Mouse (Mus musculus) midbrain, embryonic 13.5 days (tissue): ENCODE measurements around the gene Fh1. TPM values are rescaled to one million over a fixed set of nuclear protein-coding genes. Genes with fewer than 3 reads are reported as not detected.
A peak's percentile ranks its signal among the peaks of the same experiment; 100 is the strongest.

ENCODE experiments used
- ATAC-seq: fragments of 200-750 bp; cut with Nextera tagmentation; 2 replicates; pipeline ENCODE4 v1.8.0; 2017; ENCODE audit warnings: mild to moderate bottlenecking, moderate TSS enrichment, moderate library complexity
- H3K27ac ChIP-seq: fragments of 300-500 bp; sonication (generic); 2 replicates; pipeline ENCODE4 v1.5.1; 2015; ENCODE audit warnings: inconsistent platforms, mild to moderate bottlenecking, moderate library complexity
- H3K27me3 ChIP-seq: fragments of 300-500 bp; sonication (generic); 2 replicates; pipeline ENCODE4 v1.6.1; 2015; ENCODE audit warnings: mild to moderate bottlenecking, inconsistent platforms
- H3K36me3 ChIP-seq: fragments of 300-500 bp; sonication (generic); 2 replicates; pipeline ENCODE4 v1.6.1; 2015; ENCODE audit warnings: mild to moderate bottlenecking, inconsistent platforms
- H3K4me1 ChIP-seq: fragments of 300-500 bp; sonication (generic); replicated peaks from 2 replicates; pipeline ENCODE4 v1.6.1; 2015; ENCODE audit warnings: inconsistent platforms
- H3K4me2 ChIP-seq: fragments of 300-500 bp; sonication (generic); replicated peaks from 2 replicates; pipeline ENCODE4 v1.6.1; 2015; ENCODE audit warnings: moderate library complexity, mild to moderate bottlenecking, inconsistent platforms
- H3K4me3 ChIP-seq: fragments of 300-500 bp; sonication (generic); replicated peaks from 2 replicates; pipeline ENCODE4 v1.5.1; 2015; ENCODE audit warnings: mild to moderate bottlenecking, inconsistent platforms
- H3K9ac ChIP-seq: fragments of 300-500 bp; sonication (generic); replicated peaks from 2 replicates; pipeline ENCODE4 v1.6.1; 2015; ENCODE audit warnings: mild to moderate bottlenecking, inconsistent platforms
- H3K9me3 ChIP-seq: fragments of 300-500 bp; sonication (generic); 2 replicates; pipeline ENCODE4 v1.6.1; 2016; ENCODE audit warnings: mild to moderate bottlenecking, inconsistent platforms
- WGBS: fragments of 180-500 bp; shearing (Covaris S2); methylation state at CpG from one replicate; pipeline ENCODE4 v1.1.7; 2015; 5-methylcytosine and 5-hydroxymethylcytosine counted together
- polyA plus RNA-seq: library from polyadenylated mRNA; unstranded; fragments of >200 nt; fragmentation: Nextera tagmentation; extraction: Ambion mirVana; gene quantifications from 2 replicates; pipeline ENCODE4 v1.2.1, GENCODE M21; 2015

Fh1 gene
- polyA plus RNA-seq, 1 experiment from 2014 or later, result 76.6 TPM

- Histone ChIP-seq H3K27me3 (no peaks in the 10 kb centered on the region), H3K9me3 (no peaks in the 10 kb centered on the region), H3K27ac (no peak overlapping the region), H3K4me1 (no peaks in the 10 kb centered on the region), H3K4me2 (no peak overlapping the region), H3K36me3 (peaks cover 78% of the 10 kb centered on the region), H3K9ac (no peak overlapping the region), H3K4me3 (no peak overlapping the region)
- no peak for ATAC-seq
- 95% methylated on average over 3 of the region's 3 CpGs for WGBS
Measured at GRCm38 (mm10) chr1:175608708-175609107, 16.7 kb downstream of the Fh1 start.

GRCm38 (mm10) chr1:175607838-175608585 is 17.4 kb downstream of the Fh1 start:
- H3K4me2 ChIP-seq, result no peak overlapping the region
- no peak for ATAC-seq
- H3K27me3 ChIP-seq, result no peaks in the 10 kb centered on the region
- 87% methylated on average over 18 of the region's 18 CpGs for WGBS
- no peak overlapping the region for H3K4me3 ChIP-seq
- H3K27ac ChIP-seq, result no peak overlapping the region
- H3K9me3 ChIP-seq, result no peaks in the 10 kb centered on the region
- peaks cover 75% of the 10 kb centered on the region for H3K36me3 ChIP-seq
- H3K4me1 ChIP-seq, result no peaks in the 10 kb centered on the region
- no peak overlapping the region for H3K9ac ChIP-seq

GRCm38 (mm10) chr1:175607308-175607707 is 18.1 kb downstream of the Fh1 start:
- WGBS, result 94% methylated on average over 6 of the region's 6 CpGs
- H3K4me2 ChIP-seq, result no peak overlapping the region
- H3K9me3 ChIP-seq, result no peaks in the 10 kb centered on the region
- no peak for ATAC-seq
- no peaks in the 10 kb centered on the region for H3K4me1 ChIP-seq
- H3K4me3 ChIP-seq, result no peak overlapping the region
- H3K27me3 ChIP-seq, result no peaks in the 10 kb centered on the region
- H3K27ac ChIP-seq, result no peak overlapping the region
- H3K36me3 ChIP-seq, result peaks cover 75% of the 10 kb centered on the region
- H3K9ac ChIP-seq, result no peak overlapping the region

GRCm38 (mm10) chr1:175603390-175603789 is 22.0 kb downstream of the Fh1 start:
- peak; percentile 76 for ATAC-seq
- H3K27me3 ChIP-seq, result no peaks in the 10 kb centered on the region
- no peak overlapping the region for H3K4me2 ChIP-seq
- H3K4me1 ChIP-seq, result no peaks in the 10 kb centered on the region
- WGBS, result 66% methylated on average over 6 of the region's 6 CpGs
- no peak overlapping the region for H3K4me3 ChIP-seq
- H3K9ac ChIP-seq, result no peak overlapping the region
- no peaks in the 10 kb centered on the region for H3K9me3 ChIP-seq
- peaks cover 56% of the 10 kb centered on the region for H3K36me3 ChIP-seq
- no peak overlapping the region for H3K27ac ChIP-seq

- Histone ChIP-seq H3K4me3 (no peak overlapping the region), H3K4me1 (no peaks in the 10 kb centered on the region), H3K9me3 (no peaks in the 10 kb centered on the region), H3K27ac (no peak overlapping the region), H3K27me3 (no peaks in the 10 kb centered on the region), H3K4me2 (no peak overlapping the region), H3K9ac (no peak overlapping the region), H3K36me3 (peaks cover 45% of the 10 kb centered on the region)
- ATAC-seq, result no peak
- WGBS, result 93% methylated on average over 11 of the region's 11 CpGs
Measured at GRCm38 (mm10) chr1:175602231-175602630, 23.2 kb downstream of the Fh1 start.

- Histone ChIP-seq H3K9ac (no peak overlapping the region), H3K9me3 (no peaks in the 10 kb centered on the region), H3K4me1 (no peaks in the 10 kb centered on the region), H3K27ac (no peak overlapping the region), H3K36me3 (no peaks in the 10 kb centered on the region), H3K4me3 (no peak overlapping the region), H3K4me2 (no peak overlapping the region), H3K27me3 (no peaks in the 10 kb centered on the region)
- 94% methylated on average over 1 of the region's 1 CpGs for WGBS
- ATAC-seq, result no peak
Measured at GRCm38 (mm10) chr1:175592832-175593231, 32.6 kb downstream of the Fh1 start.

- Histone ChIP-seq H3K36me3 (no peaks in the 10 kb centered on the region), H3K27me3 (no peaks in the 10 kb centered on the region), H3K4me2 (no peak overlapping the region), H3K4me3 (no peak overlapping the region), H3K9ac (no peak overlapping the region), H3K9me3 (no peaks in the 10 kb centered on the region), H3K4me1 (no peaks in the 10 kb centered on the region), H3K27ac (no peak overlapping the region)
- no peak for ATAC-seq
- WGBS, result 90% methylated on average over 5 of the region's 5 CpGs
Measured at GRCm38 (mm10) chr1:175586656-175587055, 38.8 kb downstream of the Fh1 start.

- no peak for ATAC-seq
- 79% methylated on average over 2 of the region's 2 CpGs for whole genome bisulfite sequencing
Measured at GRCm38 (mm10) chr1:175585267-175585666, 40.2 kb downstream of the Fh1 start.

GRCm38 (mm10) chr1:175582799-175583198 is 42.6 kb downstream of the Fh1 start:
- WGBS, result 90% methylated on average over 4 of the region's 4 CpGs

More at GRCm38 (mm10) chr1:175585267-175585666, 40.2 kb downstream of the Fh1 start:
- no peak overlapping the region for H3K27ac ChIP-seq
- H3K27me3 ChIP-seq, result no peaks in the 10 kb centered on the region
- H3K4me3 ChIP-seq, result no peak overlapping the region
- H3K4me1 ChIP-seq, result no peaks in the 10 kb centered on the region
- H3K4me2 ChIP-seq, result no peak overlapping the region
- no peaks in the 10 kb centered on the region for H3K36me3 ChIP-seq
- H3K9ac ChIP-seq, result no peak overlapping the region
- no peaks in the 10 kb centered on the region for H3K9me3 ChIP-seq

GRCm38 (mm10) chr1:175580346-175580745 is 45.1 kb downstream of the Fh1 start:
- no peaks in the 10 kb centered on the region for H3K36me3 ChIP-seq
- H3K4me3 ChIP-seq, result no peak overlapping the region
- no peak overlapping the region for H3K4me2 ChIP-seq
- no peaks in the 10 kb centered on the region for H3K9me3 ChIP-seq
- no peak for ATAC-seq
- WGBS, result 93% methylated on average over 7 of the region's 7 CpGs
- no peaks in the 10 kb centered on the region for H3K4me1 ChIP-seq
- no peaks in the 10 kb centered on the region for H3K27me3 ChIP-seq
- no peak overlapping the region for H3K27ac ChIP-seq
- no peak overlapping the region for H3K9ac ChIP-seq

More at GRCm38 (mm10) chr1:175582799-175583198, 42.6 kb downstream of the Fh1 start:
- Histone ChIP-seq H3K27me3 (no peaks in the 10 kb centered on the region), H3K27ac (no peak overlapping the region), H3K4me2 (no peak overlapping the region), H3K4me1 (no peaks in the 10 kb centered on the region), H3K36me3 (no peaks in the 10 kb centered on the region), H3K9ac (no peak overlapping the region), H3K9me3 (no peaks in the 10 kb centered on the region), H3K4me3 (no peak overlapping the region)
- ATAC-seq, result no peak

- no peak overlapping the region for H3K4me2 ChIP-seq
- no peak for ATAC-seq
- H3K9me3 ChIP-seq, result no peaks in the 10 kb centered on the region
- H3K36me3 ChIP-seq, result no peaks in the 10 kb centered on the region
- H3K9ac ChIP-seq, result no peak overlapping the region
- no peak overlapping the region for H3K27ac ChIP-seq
- H3K4me1 ChIP-seq, result no peaks in the 10 kb centered on the region
- no peaks in the 10 kb centered on the region for H3K27me3 ChIP-seq
- WGBS, result 84% methylated on average over 9 of the region's 9 CpGs
- no peak overlapping the region for H3K4me3 ChIP-seq
Measured at GRCm38 (mm10) chr1:175579598-175580235, 45.7 kb downstream of the Fh1 start.

GRCm38 (mm10) chr1:175578425-175579096 is 46.9 kb downstream of the Fh1 start:
- H3K4me2 ChIP-seq, result no peak overlapping the region
- H3K9me3 ChIP-seq, result no peaks in the 10 kb centered on the region
- ATAC-seq, result no peak
- WGBS, result 78% methylated on average over 2 of the region's 2 CpGs
- H3K4me1 ChIP-seq, result no peaks in the 10 kb centered on the region
- H3K27me3 ChIP-seq, result no peaks in the 10 kb centered on the region
- no peak overlapping the region for H3K9ac ChIP-seq
- H3K36me3 ChIP-seq, result no peaks in the 10 kb centered on the region
- H3K4me3 ChIP-seq, result no peak overlapping the region
- no peak overlapping the region for H3K27ac ChIP-seq
